In the genomic region with DNA sequence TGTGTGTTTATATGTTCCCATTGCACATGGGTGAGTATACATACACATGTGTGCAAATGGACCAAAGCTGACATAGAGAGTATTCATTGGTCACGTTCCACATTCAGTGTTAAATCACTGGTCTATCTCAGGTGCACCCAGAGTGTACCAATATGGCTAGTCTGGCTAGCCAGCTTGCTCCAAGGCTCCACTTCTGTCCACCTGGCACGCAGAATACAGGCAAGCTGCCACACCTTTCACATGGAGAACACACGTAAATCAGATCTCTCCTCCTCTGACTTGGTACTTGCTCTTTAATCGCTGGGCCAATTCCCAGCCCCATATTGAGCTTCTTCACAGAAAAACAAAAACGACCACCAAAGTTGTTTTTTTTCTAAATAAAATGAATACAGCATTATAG, we compare ENCODE assay signal across 24 mouse cellular contexts.
A peak's percentile ranks its signal among the peaks of the same experiment; 100 is the strongest.
DNase-seq lines count a peak whose midpoint lies in the region; ATAC-seq lines count a peak whose summit lies in the region.
"Had no signal": no experiment of that assay in that cellular context is flagged by ENCODE, and none has a peak within 500 bp of the region (broad histone marks: within the 10 kb centered on the region; RNA-seq: fewer than 3 reads in every experiment).

No protein-coding gene starts in this region.

- H3K36me3 ChIP-seq in forebrain, embryonic 12.5 days (replicated peaks) = no peaks in the 10 kb centered on the region
- H3K36me3 ChIP-seq in intestine, embryonic 16.5 days (ENCODE audit: control insufficient read depth, insufficient read depth, low read length) = no peaks in the 10 kb centered on the region
- H3K36me3 ChIP-seq: embryonic facial prominence, embryonic 15.5 days; forebrain, embryonic 10.5 days; forebrain, embryonic 15.5 days; heart, embryonic 15.5 days; hindbrain, embryonic 15.5 days had no signal

- no peaks in the 10 kb centered on the region for H3K27me3 ChIP-seq in forebrain, embryonic 12.5 days
- H3K27me3 ChIP-seq in intestine, embryonic 16.5 days (replicated peaks; ENCODE audit: control insufficient read depth, insufficient read depth, low read length) = no peaks in the 10 kb centered on the region
- H3K27me3 ChIP-seq: CH12.LX; embryonic facial prominence, embryonic 15.5 days; forebrain, embryonic 15.5 days; heart, embryonic 15.5 days; hindbrain, embryonic 15.5 days had no signal

- no peaks in the 10 kb centered on the region for H3K4me1 ChIP-seq in forebrain, embryonic 12.5 days
- no peaks in the 10 kb centered on the region for H3K4me1 ChIP-seq in intestine, embryonic 16.5 days (ENCODE audit: control insufficient read depth, insufficient read depth, low read length)
- H3K4me1 ChIP-seq: embryonic facial prominence, embryonic 15.5 days; forebrain, embryonic 10.5 days; heart, embryonic 15.5 days had no signal

- no peak for ATAC-seq in inflammation-experienced regulatory T-cells, adult 6 months
- no peak for ATAC-seq in forebrain, embryonic 12.5 days (ENCODE audit: low FRiP score)
- ATAC-seq in intestine, embryonic 16.5 days = no peak
- ATAC-seq: activated CD4-positive, CD25-positive, alpha-beta regulatory T cell, adult 4 months; forebrain, embryonic 15.5 days; Patski had no signal

- 89% methylated on average over 5 of the region's 5 CpGs for WGBS in forebrain, embryonic 12.5 days
- 83% methylated on average over 5 of the region's 5 CpGs for WGBS in intestine, embryonic 16.5 days

- H3K9me3 ChIP-seq in forebrain, embryonic 12.5 days = no peaks in the 10 kb centered on the region
- H3K9me3 ChIP-seq in intestine, embryonic 16.5 days (ENCODE audit: control insufficient read depth, low read length) = no peaks in the 10 kb centered on the region
- H3K9me3 ChIP-seq: embryonic facial prominence, embryonic 15.5 days; forebrain, embryonic 10.5 days; forebrain, embryonic 15.5 days; heart, embryonic 15.5 days; hindbrain, embryonic 15.5 days had no signal

- no peak overlapping the region for H3K9ac ChIP-seq in forebrain, embryonic 12.5 days
- H3K9ac ChIP-seq in intestine, embryonic 16.5 days (ENCODE audit: low read depth, low read length) = no peak overlapping the region
- H3K9ac ChIP-seq: embryonic facial prominence, embryonic 15.5 days; forebrain, embryonic 15.5 days; heart, embryonic 15.5 days; hindbrain, embryonic 15.5 days had no signal

- no peak overlapping the region for H3K4me3 ChIP-seq in forebrain, embryonic 12.5 days (replicated peaks)
- H3K4me3 ChIP-seq in intestine, embryonic 16.5 days (ENCODE audit: low read length) = no peak overlapping the region
- H3K4me3 ChIP-seq: embryonic facial prominence, embryonic 15.5 days; erythroblast, embryonic 14.5 days; forebrain, embryonic 10.5 days; forebrain, embryonic 15.5 days; heart, adult 2 months; heart, embryonic 15.5 days; hindbrain, embryonic 15.5 days had no signal

- no peak overlapping the region for H3K27ac ChIP-seq in forebrain, embryonic 12.5 days
- H3K27ac ChIP-seq in intestine, embryonic 16.5 days (ENCODE audit: low read length) = no peak overlapping the region
- H3K27ac ChIP-seq: embryonic facial prominence, embryonic 15.5 days; forebrain, embryonic 10.5 days; forebrain, embryonic 15.5 days; heart, adult 2 months; heart, embryonic 15.5 days; hindbrain, embryonic 15.5 days had no signal

- DNase-seq in brain, adult 2 months (ENCODE audit: low read depth, low spot score) = peak; percentile 58
- peak; percentile 45 for DNase-seq in cerebellum, adult 11 months
- peak; percentile 41 for DNase-seq in cerebellum, adult 8-10 months
- peak; percentile 93 to 95 for DNase-seq in cerebellum, postnatal 14 days
- DNase-seq: adrenal gland, postnatal 25 days; embryo, embryonic 11 days; gastrocnemius, postnatal 14 days; heart, adult 2 months; heart, postnatal 14 days; kidney, adult 11 months; kidney, adult 9 months had no signal

- H3K4me2 ChIP-seq in forebrain, embryonic 12.5 days = no peak overlapping the region
- no peak overlapping the region for H3K4me2 ChIP-seq in intestine, embryonic 16.5 days (ENCODE audit: low read depth, low read length)
- H3K4me2 ChIP-seq: embryonic facial prominence, embryonic 15.5 days; forebrain, embryonic 15.5 days; heart, embryonic 11.5 days; heart, embryonic 15.5 days; hindbrain, embryonic 15.5 days had no signal

Comparison
In these comparisons a context has a peak if more than half of its experiments do, and no peak if none do; other contexts are left out.
1. DNase-seq: peak in every context shown above with its lines; median percentile 94 in cerebellum, postnatal 14 days; 58 in brain, adult 2 months; 45 in cerebellum, adult 11 months; 41 in cerebellum, adult 8-10 months.